Mouse (Mus musculus) heart, postnatal 14 days (tissue): ENCODE data around the gene Hspb7. TPM values are rescaled to one million over a fixed set of nuclear protein-coding genes. Genes with fewer than 3 reads are reported as not detected.
A peak's percentile ranks its signal among the peaks of the same experiment; 100 is the strongest.

Source experiments
- DNase-seq, 2 experiments: peaks; one replicate each; pipeline ENCODE4 v3.0.0; 2021 to 2022
- intact Hi-C: fragments of 180-260 bp; cut with DNase I; formaldehyde crosslinking; loops from one replicate; pipeline ENCODE4 v1.15.1; 2025
- long read RNA-seq, 2 experiments: library from polyadenylated mRNA; stranded (forward); transcript quantifications; one replicate each; pipeline ENCODE4 v2.0.0; 2021
- total RNA-seq, 2 experiments: library from RNA; stranded (reverse); gene quantifications; 2 replicates each; pipeline ENCODE4 v1.2.3; 2021

Gene Hspb7
- total RNA-seq = 100 to 1,000 TPM; 760 to 902 TPM
- long read RNA-seq, experiment 1, transcript Hspb7-201 (3 exons, 2,769 nt) = major isoform, 244 of 338 reads
- long read RNA-seq, experiment 1, partial matches to known transcripts = 14 of 338 reads
- long read RNA-seq, experiment 1, other reads (novel, unspliced or antisense) = 80 of 338 reads
- long read RNA-seq, experiment 2, transcript Hspb7-201 (3 exons, 2,769 nt) = major isoform, 193 of 251 reads
- long read RNA-seq, experiment 2, partial matches to known transcripts = 8 of 251 reads
- long read RNA-seq, experiment 2, other reads (novel, unspliced or antisense) = 50 of 251 reads

- DNase-seq = peak in 1 of 2 experiments; percentile 51
These were observed at the start of gene Hspb7 for GRCm38 (mm10) chr4:141420192-141420829. Hspb7 (plus strand) TSS chr4:141420779.

GRCm38 (mm10) chr4:141372426-141372825 is 48.2 kb upstream of the Hspb7 start:
- no peak for DNase-seq
- intact Hi-C loops = no loop called here

More at GRCm38 (mm10) chr4:141420192-141420829, at the start of gene Hspb7:
- intact Hi-C loops = no loop called here

- DNase-seq = no peak
- intact Hi-C loops = no loop called here
These were observed 40.9 kb upstream of the Hspb7 start for GRCm38 (mm10) chr4:141379674-141380073.

GRCm38 (mm10) chr4:141382406-141382805 is 38.2 kb upstream of the Hspb7 start:
- DNase-seq = no peak
- intact Hi-C loops = no loop called here

- DNase-seq = peak in 1 of 2 experiments; percentile 60
- intact Hi-C loops = loop anchor here (5.0 kb wide), 1 partner anchor 187 kb away; no protein-coding TSS in a partner anchor
These were observed 35.3 kb upstream of the Hspb7 start for GRCm38 (mm10) chr4:141385275-141385674.

DNA sequence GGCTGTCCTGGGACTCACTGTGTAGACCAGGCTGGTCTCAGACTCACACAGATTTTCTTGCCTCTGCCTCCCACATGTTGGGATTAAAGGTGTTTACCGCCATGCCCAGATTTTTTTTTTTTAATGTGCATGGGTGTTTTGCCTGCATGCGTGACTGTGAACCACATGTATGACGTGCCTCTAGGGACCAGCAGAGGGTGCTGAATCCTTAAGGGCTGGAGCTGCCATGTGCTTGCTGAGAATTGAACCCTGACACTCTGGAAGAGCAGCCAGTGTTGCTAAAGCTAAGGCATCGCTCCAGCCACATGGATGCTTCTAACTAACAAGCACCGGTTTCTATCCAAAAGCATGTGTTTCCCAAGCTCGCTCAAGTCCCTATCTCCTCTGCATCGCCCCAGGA is 34.4 kb upstream of the Hspb7 start:
- intact Hi-C loops = loop anchor here (5.0 kb wide), 1 partner anchor 186 kb away; no protein-coding TSS in a partner anchor

GRCm38 (mm10) chr4:141387093-141387784 is 33.3 kb upstream of the Hspb7 start:
- DNase-seq = peak; percentile 72 to 86
- intact Hi-C loops = loop anchor here (5.0 kb wide), 1 partner anchor 185 kb away; no protein-coding TSS in a partner anchor

More for the DNA sequence above, 34.4 kb upstream of the Hspb7 start:
- no peak for DNase-seq

DNA sequence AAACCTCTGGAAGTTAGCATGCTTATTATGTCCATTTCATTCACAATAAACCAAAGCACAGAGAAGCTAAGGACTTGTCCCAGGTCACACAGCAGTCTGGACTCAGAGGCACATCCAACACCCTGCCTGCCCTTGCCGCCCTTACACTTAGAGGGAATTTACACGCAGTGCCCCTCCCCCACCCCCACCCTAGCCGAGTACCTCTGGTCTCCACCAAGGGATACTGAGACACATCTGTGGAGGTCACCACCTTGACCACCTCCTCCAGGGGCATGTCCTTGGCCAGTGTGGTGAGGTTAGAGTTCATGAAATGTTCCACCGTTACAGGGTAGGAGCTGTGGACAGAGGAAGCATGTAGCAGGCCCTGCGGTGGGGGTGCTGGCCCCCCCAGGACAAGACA is 32.6 kb upstream of the Hspb7 start:
- DNase-seq = no peak
- intact Hi-C loops = loop anchor here (5.0 kb wide), 1 partner anchor 184 kb away; no protein-coding TSS in a partner anchor

GRCm38 (mm10) chr4:141389366-141390150 is 31.0 kb upstream of the Hspb7 start:
- intact Hi-C loops = loop anchor here (5.0 kb wide), 1 partner anchor 183 kb away; no protein-coding TSS in a partner anchor
- no peak for DNase-seq

GRCm38 (mm10) chr4:141391293-141391692 is 29.3 kb upstream of the Hspb7 start:
- intact Hi-C loops = no loop called here
- no peak for DNase-seq

- DNase-seq = no peak
- intact Hi-C loops = loop anchor here (5.0 kb wide), 1 partner anchor 448 kb away; no protein-coding TSS in a partner anchor
These were observed 25.8 kb upstream of the Hspb7 start for GRCm38 (mm10) chr4:141394751-141395150.

- intact Hi-C loops = loop anchor here (5.0 kb wide), 1 partner anchor 444 kb away; no protein-coding TSS in a partner anchor
- no peak for DNase-seq
These were observed 22.7 kb upstream of the Hspb7 start for GRCm38 (mm10) chr4:141397861-141398260.

GRCm38 (mm10) chr4:141398545-141398944 is 22.0 kb upstream of the Hspb7 start, which contains the start of gene Clcnka:
Clcnka (minus strand) TSS chr4:141398724.
- intact Hi-C loops = loop anchor here (5.0 kb wide), 1 partner anchor 444 kb away; no protein-coding TSS in a partner anchor
- no peak for DNase-seq

GRCm38 (mm10) chr4:141400171-141400570 is 20.4 kb upstream of the Hspb7 start:
- DNase-seq = no peak
- intact Hi-C loops = no loop called here

DNA sequence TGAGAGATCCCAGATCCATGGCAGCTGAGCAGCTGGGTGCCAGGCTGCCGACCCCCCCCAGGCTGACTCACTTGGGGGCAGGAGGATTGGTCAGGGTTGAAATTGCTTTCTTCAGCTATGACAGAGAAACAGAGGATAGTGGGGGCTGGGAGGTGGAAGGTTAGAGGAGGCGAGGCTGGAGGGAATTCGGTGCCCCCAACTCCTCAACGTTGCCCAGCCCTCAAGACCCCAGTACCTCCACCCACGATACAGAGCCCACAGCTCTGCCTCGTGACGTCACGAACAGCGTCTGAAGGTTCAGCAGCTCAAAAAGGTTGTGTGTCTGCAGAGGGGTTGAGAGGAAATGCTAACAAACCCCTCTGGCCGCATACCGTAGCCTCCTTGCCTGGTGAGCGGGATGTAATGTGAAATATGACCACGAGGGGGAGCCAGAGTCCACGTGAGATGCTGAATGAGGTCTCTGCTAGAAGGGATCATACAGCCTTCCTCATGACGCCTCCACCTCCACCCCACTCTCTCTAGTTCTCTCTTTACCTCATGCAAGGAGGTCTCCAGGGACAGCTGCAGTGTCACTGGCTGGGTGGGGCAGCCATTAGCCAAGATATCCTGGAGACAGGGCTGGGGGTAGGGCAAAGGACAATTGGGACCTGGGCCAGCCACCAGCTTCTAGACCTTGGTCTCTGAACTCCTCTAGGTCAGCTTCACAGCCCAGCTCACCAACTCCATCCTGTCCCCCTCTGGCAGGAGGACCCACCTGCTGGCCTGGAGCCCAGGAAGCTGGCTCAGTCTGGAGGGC is 15.9 kb upstream of the Hspb7 start:
- intact Hi-C loops = loop anchor here (1.0 to 2.0 kb wide), 3 partner anchors 26 to 171 kb away; no protein-coding TSS in a partner anchor
- DNase-seq = peak; percentile 88 to 95

GRCm38 (mm10) chr4:141405314-141405622 is 15.3 kb upstream of the Hspb7 start:
- intact Hi-C loops = loop anchor here (1.0 to 2.0 kb wide), 3 partner anchors 25 to 170 kb away; no protein-coding TSS in a partner anchor
- no peak for DNase-seq

DNA sequence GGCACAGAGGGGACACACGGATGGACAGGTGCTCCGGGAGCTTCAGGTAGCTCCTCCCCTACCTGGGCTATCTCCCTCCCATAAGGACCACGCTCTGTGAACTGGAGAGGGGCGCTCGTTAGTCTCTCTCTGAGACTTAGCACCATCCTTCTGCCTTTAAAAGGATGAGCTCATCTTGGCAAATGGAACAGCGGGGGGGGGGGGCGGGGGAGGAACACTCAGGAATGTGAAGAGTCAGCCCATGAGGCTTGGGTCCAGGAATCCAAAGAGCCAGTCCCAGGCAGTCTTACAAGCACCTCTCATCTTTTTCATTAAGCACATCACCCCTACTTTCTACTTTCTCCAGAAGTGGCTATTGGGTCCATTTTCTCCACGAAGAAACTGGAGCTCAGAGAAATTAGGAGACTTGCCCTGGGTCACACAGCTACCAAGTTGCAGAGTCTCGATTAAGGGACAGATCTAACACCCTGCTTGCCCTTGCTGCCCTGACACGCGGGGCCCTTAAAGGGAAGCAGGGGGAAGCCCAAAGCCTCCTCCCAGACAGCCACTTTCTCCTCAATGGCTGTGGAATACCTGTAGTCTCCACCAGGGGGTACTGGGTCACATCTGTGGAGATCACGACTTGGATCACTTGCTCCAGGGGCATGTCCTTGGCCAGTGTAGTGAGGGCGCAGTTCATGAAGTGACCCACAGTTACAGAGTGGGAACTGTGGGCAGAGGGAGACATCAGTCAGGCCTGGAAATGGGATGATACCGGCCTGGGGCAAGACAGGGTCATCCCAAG is 13.9 kb upstream of the Hspb7 start:
- intact Hi-C loops = no loop called here
- peak; percentile 49 to 78 for DNase-seq

DNA sequence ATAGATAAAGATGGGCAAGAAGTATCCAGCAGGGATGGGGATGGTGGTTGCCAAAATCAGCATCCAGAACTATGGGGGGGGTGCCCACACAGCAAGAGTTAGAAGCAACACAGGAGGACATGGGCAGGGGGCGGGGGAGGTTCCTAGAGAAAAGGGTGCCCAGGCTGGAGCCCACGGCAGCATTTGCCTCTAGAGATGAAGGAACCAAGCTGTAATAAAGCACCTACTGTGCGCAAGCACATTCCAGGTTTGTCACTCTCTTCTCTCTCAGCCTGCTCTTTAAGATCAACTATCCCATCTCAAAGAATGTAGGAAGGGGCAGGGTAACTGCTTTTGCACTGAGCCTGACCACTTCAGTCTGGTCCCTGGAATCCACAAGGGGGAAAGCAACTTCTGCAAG is 12.0 kb upstream of the Hspb7 start:
- intact Hi-C loops = no loop called here
- DNase-seq = no peak
